Mouse (Mus musculus) intestine, embryonic 15.5 days (tissue): Measurements from ENCODE around the gene Prlhr. TPM values are rescaled to one million over a fixed set of nuclear protein-coding genes. Genes with fewer than 3 reads are reported as not detected.

ENCODE experiments used
- ATAC-seq: fragments of 200-750 bp; cut with Nextera tagmentation; 2 replicates; pipeline ENCODE4 v1.8.0; 2017; ENCODE audit warnings: moderate TSS enrichment, moderate library complexity
- H3K27ac ChIP-seq: fragments of 300-500 bp; sonication (generic); 2 replicates; pipeline ENCODE4 v1.5.1; 2015; ENCODE audit warnings: mild to moderate bottlenecking, inconsistent platforms
- H3K27me3 ChIP-seq: fragments of 300-500 bp; sonication (generic); replicated peaks from 2 replicates; pipeline ENCODE4 v1.6.1; 2015; ENCODE audit warnings: inconsistent platforms
- H3K36me3 ChIP-seq: fragments of 300-500 bp; sonication (generic); 2 replicates; pipeline ENCODE4 v1.6.1; 2015; ENCODE audit warnings: inconsistent platforms
- H3K4me1 ChIP-seq: fragments of 300-500 bp; sonication (generic); replicated peaks from 2 replicates; pipeline ENCODE4 v1.6.1; 2015; ENCODE audit warnings: inconsistent platforms
- H3K4me2 ChIP-seq: fragments of 300-500 bp; sonication (generic); replicated peaks from 2 replicates; pipeline ENCODE4 v1.6.1; 2015; ENCODE audit warnings: mild to moderate bottlenecking, inconsistent platforms
- H3K4me3 ChIP-seq: fragments of 300-500 bp; sonication (generic); replicated peaks from 2 replicates; pipeline ENCODE4 v1.5.1; 2015; ENCODE audit warnings: inconsistent platforms
- H3K9ac ChIP-seq: fragments of 300-500 bp; sonication (generic); 2 replicates; pipeline ENCODE4 v1.6.1; 2015; ENCODE audit warnings: inconsistent platforms
- H3K9me3 ChIP-seq: fragments of 300-500 bp; sonication (generic); 2 replicates; pipeline ENCODE4 v1.6.1; 2016; ENCODE audit warnings: inconsistent platforms
- WGBS: fragments of 180-500 bp; shearing (Covaris S2); methylation state at CpG from one replicate; pipeline ENCODE4 v1.1.7; 2015; 5-methylcytosine and 5-hydroxymethylcytosine counted together
- polyA plus RNA-seq: library from polyadenylated mRNA; unstranded; fragments of >200 nt; fragmentation: Nextera tagmentation; extraction: Ambion mirVana; gene quantifications from 2 replicates; pipeline ENCODE4 v1.2.1, GENCODE M21; 2015

The Prlhr gene
- polyA plus RNA-seq, 1 experiment from 2014 or later = not detected

DNA sequence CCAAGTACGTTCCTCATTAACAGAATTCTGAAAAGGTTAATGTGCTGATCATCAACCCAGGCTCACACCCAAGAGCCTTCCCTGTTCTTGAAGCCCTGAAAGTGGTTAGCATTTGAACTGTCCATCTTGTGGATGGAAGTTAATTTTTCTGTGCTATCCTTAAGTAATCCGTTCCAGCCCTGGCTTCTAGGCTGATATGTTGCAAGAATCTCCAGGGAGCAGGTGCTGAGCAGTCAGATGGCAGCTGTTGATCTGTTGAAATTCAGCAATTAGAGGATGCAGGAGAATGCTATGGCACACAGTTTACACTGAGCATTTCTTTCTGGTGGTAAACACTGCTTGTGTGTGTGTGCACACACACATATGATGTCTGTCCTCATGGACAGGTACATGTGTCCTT is 2.4 kb downstream of the Prlhr start:
- H3K27me3 ChIP-seq = peaks cover 30% of the 10 kb centered on the region
- H3K9me3 ChIP-seq = no peaks in the 10 kb centered on the region
- ATAC-seq = no peak
- H3K36me3 ChIP-seq = no peaks in the 10 kb centered on the region
- no peak overlapping the region for H3K4me3 ChIP-seq
- no peak overlapping the region for H3K4me2 ChIP-seq
- no peak overlapping the region for H3K27ac ChIP-seq
- H3K4me1 ChIP-seq = peaks cover 11% of the 10 kb centered on the region
- 65% methylated on average over 2 of the region's 2 CpGs for WGBS
- no peak overlapping the region for H3K9ac ChIP-seq

- H3K9me3 ChIP-seq = no peaks in the 10 kb centered on the region
- H3K27me3 ChIP-seq = peaks cover 30% of the 10 kb centered on the region
- H3K9ac ChIP-seq = no peak overlapping the region
- H3K4me3 ChIP-seq = no peak overlapping the region
- 26% methylated on average over 3 of the region's 3 CpGs for WGBS
- H3K27ac ChIP-seq = no peak overlapping the region
- H3K4me1 ChIP-seq = peaks cover 11% of the 10 kb centered on the region
- peak; percentile 49; the same call in 1 of the 2 replicates for ATAC-seq
- H3K36me3 ChIP-seq = no peaks in the 10 kb centered on the region
- H3K4me2 ChIP-seq = no peak overlapping the region
Observed at GRCm38 (mm10) chr19:60463896-60464295, 4.2 kb downstream of the Prlhr start.

DNA sequence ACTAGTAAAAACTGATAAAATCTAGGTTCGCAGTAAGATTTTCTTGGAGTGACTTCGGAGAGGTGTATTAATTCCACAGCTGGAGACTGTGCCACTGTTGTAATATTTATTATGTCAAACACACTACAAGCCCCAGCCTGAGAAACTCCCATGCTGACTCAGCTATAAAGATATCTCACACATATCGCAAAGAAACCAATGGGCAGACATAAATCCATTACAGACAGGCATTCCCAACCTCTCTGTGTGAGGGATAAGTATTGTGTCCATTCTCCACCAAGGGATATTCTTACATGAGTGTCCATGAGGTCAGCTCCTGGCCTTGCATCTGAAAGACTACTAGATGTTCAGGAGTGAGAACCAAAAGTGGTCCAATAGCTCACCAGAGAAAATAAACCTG is 4.7 kb downstream of the Prlhr start:
- 74% methylated on average over 3 of the region's 3 CpGs for WGBS
- Histone ChIP-seq H3K27ac (no peak overlapping the region), H3K9ac (no peak overlapping the region), H3K4me1 (peaks cover 11% of the 10 kb centered on the region), H3K27me3 (peaks cover 26% of the 10 kb centered on the region), H3K9me3 (no peaks in the 10 kb centered on the region), H3K4me3 (no peak overlapping the region), H3K4me2 (no peak overlapping the region), H3K36me3 (no peaks in the 10 kb centered on the region)
- ATAC-seq = no peak

DNA sequence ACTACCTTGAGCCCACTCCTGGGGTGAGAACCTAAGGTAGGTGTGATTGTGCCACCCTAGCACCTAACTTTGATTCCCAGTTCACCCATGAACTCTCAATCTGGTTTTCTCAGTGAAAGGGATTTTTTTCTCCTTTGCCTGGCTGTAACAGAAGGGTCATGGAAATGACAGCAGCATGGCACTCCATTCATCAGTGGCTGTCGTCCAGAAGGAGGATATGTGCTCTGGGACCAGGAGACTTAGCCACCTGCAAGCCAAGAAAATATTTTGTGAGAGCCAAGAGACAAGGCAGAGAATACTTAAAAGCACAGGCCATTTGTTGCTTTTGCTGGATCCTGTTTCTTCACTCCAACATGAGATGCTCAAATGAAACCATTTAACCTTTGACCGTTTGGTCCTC is 6.6 kb downstream of the Prlhr start:
- WGBS = 64% methylated on average over 2 of the region's 2 CpGs
- Histone ChIP-seq H3K9ac (no peak overlapping the region), H3K27ac (no peak overlapping the region), H3K36me3 (no peaks in the 10 kb centered on the region), H3K9me3 (no peaks in the 10 kb centered on the region), H3K4me2 (no peak overlapping the region), H3K4me1 (0 out of 2 replicates have a peak, but pooled peaks cover 2% of the 10 kb centered on the region), H3K27me3 (peaks cover 8% of the 10 kb centered on the region), H3K4me3 (no peak overlapping the region)
- no peak for ATAC-seq

- no peaks in the 10 kb centered on the region for H3K9me3 ChIP-seq
- no peak for ATAC-seq
- WGBS = 46% methylated on average over 3 of the region's 3 CpGs
Observed at GRCm38 (mm10) chr19:60459680-60460079, 8.4 kb downstream of the Prlhr start.

GRCm38 (mm10) chr19:60459071-60459470 is 9.0 kb downstream of the Prlhr start:
- H3K9ac ChIP-seq = no peak overlapping the region
- H3K4me2 ChIP-seq = no peak overlapping the region
- H3K9me3 ChIP-seq = no peaks in the 10 kb centered on the region
- no peaks in the 10 kb centered on the region for H3K27me3 ChIP-seq
- no peak for ATAC-seq
- no peak overlapping the region for H3K27ac ChIP-seq
- H3K4me1 ChIP-seq = 0 out of 2 replicates have a peak, but pooled peaks cover 2% of the 10 kb centered on the region
- WGBS = 93% methylated on average over 2 of the region's 2 CpGs
- no peaks in the 10 kb centered on the region for H3K36me3 ChIP-seq
- no peak overlapping the region for H3K4me3 ChIP-seq

More at GRCm38 (mm10) chr19:60459680-60460079, 8.4 kb downstream of the Prlhr start:
- Histone ChIP-seq H3K4me3 (no peak overlapping the region), H3K4me2 (no peak overlapping the region), H3K4me1 (0 out of 2 replicates have a peak, but pooled peaks cover 2% of the 10 kb centered on the region), H3K27me3 (no peaks in the 10 kb centered on the region), H3K9ac (no peak overlapping the region), H3K27ac (no peak overlapping the region), H3K36me3 (no peaks in the 10 kb centered on the region)

DNA sequence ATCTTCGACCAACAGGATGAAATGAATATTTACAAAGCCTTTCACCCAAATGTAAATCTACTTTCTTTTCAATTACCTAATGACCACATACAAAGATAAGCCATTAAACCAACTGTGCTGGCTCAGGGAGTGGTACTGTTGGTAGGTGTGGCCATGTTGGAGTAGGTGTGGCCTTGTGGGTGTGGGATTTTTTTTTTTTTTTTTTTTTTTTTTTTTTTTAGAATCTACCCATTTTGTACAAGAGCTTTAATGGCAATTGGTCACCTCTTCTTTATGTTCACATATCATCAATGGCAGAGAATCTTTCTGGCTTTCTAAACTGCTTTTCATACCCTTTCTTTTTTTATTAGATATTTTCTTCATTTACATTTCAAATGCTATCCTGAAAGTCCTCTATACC is 12.3 kb downstream of the Prlhr start:
- Histone ChIP-seq H3K4me3 (no peak overlapping the region), H3K9ac (no peak overlapping the region), H3K27me3 (no peaks in the 10 kb centered on the region), H3K4me2 (no peak overlapping the region), H3K9me3 (no peaks in the 10 kb centered on the region), H3K27ac (no peak overlapping the region), H3K36me3 (no peaks in the 10 kb centered on the region), H3K4me1 (no peaks in the 10 kb centered on the region)
- no peak for ATAC-seq
- 80% methylated on average over 1 of the region's 1 CpGs for WGBS

GRCm38 (mm10) chr19:60440531-60440930 is 27.6 kb downstream of the Prlhr start:
- no peak for ATAC-seq
- no peak overlapping the region for H3K4me3 ChIP-seq

DNA sequence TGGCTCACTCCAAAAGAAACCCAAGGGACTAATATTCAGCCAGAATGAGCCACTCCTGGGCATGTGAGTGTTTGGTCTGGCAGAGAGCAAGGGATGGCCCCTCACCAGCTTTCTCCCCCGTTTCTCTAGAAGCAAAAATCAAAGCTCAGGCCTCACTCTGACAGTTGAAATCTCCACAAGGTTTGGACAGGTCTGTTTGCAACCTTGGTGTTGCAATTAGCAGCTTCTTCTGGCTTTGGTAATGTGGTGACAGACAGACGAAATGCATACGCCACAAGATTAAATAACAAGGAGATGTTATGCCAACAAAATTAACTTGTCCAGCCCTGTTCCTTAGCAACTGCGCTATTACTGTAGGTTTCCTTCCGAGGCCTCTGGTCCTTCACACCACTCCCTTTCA is 28.0 kb downstream of the Prlhr start:
- Histone ChIP-seq H3K9me3 (no peaks in the 10 kb centered on the region), H3K27me3 (no peaks in the 10 kb centered on the region), H3K9ac (no peak overlapping the region), H3K27ac (no peak overlapping the region), H3K4me1 (no peaks in the 10 kb centered on the region), H3K4me3 (no peak overlapping the region), H3K4me2 (no peak overlapping the region), H3K36me3 (no peaks in the 10 kb centered on the region)
- ATAC-seq = no peak
- 67% methylated on average over 5 of the region's 5 CpGs for WGBS

More at GRCm38 (mm10) chr19:60440531-60440930, 27.6 kb downstream of the Prlhr start:
- Histone ChIP-seq H3K4me1 (no peaks in the 10 kb centered on the region), H3K9me3 (no peaks in the 10 kb centered on the region), H3K27ac (no peak overlapping the region), H3K9ac (no peak overlapping the region), H3K36me3 (no peaks in the 10 kb centered on the region), H3K27me3 (no peaks in the 10 kb centered on the region), H3K4me2 (no peak overlapping the region)

DNA sequence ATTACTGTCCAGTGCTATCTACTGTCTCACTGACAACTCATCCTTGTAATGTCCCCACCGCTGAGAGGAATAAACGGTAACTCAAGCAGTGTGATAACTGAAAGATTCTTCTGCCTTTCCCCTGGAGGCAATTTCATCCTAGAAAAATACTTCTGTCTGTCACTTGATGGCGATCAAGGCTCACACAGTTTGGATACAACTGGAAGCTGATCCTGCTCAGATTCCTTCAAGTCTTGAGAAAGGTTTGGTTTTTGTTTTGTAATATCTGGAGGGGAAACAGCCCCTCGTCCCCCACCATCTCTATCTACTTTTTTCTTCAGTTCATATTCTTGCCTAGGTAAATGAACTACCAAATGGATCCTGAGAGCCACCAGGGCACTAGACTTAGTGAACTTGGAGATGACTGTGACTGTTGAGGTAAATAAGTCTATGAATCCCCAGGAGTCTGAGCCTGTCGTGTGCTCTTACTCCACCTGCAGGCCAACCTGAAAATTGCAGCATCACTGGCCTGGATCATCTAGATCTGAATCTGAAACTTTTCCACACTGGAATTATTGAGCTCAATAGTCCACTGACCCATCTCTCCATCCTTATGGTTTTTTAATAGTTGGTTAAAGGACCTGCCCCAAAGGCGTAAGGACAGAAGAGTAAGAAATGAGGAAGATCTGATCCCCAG is 30.4 kb downstream of the Prlhr start:
- Histone ChIP-seq H3K36me3 (no peaks in the 10 kb centered on the region), H3K27ac (no peak overlapping the region), H3K4me2 (no peak overlapping the region), H3K9me3 (no peaks in the 10 kb centered on the region), H3K4me3 (no peak overlapping the region), H3K27me3 (no peaks in the 10 kb centered on the region), H3K9ac (no peak overlapping the region), H3K4me1 (no peaks in the 10 kb centered on the region)
- no peak for ATAC-seq
- 56% methylated on average over 6 of the region's 6 CpGs for WGBS

GRCm38 (mm10) chr19:60432347-60433129 is 35.6 kb downstream of the Prlhr start:
- Histone ChIP-seq H3K4me2 (no peak overlapping the region), H3K27ac (no peak overlapping the region), H3K27me3 (no peaks in the 10 kb centered on the region), H3K9me3 (no peaks in the 10 kb centered on the region), H3K4me1 (no peaks in the 10 kb centered on the region), H3K36me3 (no peaks in the 10 kb centered on the region), H3K4me3 (no peak overlapping the region), H3K9ac (no peak overlapping the region)
- ATAC-seq = no peak
- WGBS = 81% methylated on average over 6 of the region's 6 CpGs

DNA sequence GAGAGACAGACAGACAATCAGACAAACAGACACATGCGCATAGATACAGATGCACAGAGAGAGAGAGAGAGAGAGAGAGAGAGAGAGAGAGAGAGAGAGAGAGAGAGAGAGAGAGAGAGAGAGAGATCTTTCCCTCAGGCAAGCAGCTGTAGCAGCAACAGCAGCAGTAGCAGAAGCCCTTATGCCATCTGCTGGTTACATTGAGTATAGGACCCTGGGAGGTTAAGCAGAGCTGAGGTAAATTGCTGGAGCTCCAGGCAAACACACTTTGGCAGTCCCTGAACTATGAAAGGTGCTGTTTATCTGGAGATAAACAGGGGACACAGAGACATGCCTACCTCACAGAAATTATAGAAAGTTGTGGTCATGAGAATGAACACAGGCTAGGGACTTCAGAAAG is 50.5 kb downstream of the Prlhr start:
- Histone ChIP-seq H3K4me2 (no peak overlapping the region), H3K27ac (no peak overlapping the region), H3K4me3 (no peak overlapping the region), H3K9ac (no peak overlapping the region), H3K4me1 (no peaks in the 10 kb centered on the region), H3K36me3 (no peaks in the 10 kb centered on the region), H3K9me3 (no peaks in the 10 kb centered on the region), H3K27me3 (no peaks in the 10 kb centered on the region)
- 47% methylated on average over 1 of the region's 1 CpGs for WGBS
- no peak for ATAC-seq
